Mouse (Mus musculus) kidney, adult 9 months (tissue): Measurements from ENCODE around the gene Dcst1.

Experiments used
- DNase-seq: peaks from one replicate; pipeline ENCODE4 v3.0.0; 2022

Dcst1 gene

DNA sequence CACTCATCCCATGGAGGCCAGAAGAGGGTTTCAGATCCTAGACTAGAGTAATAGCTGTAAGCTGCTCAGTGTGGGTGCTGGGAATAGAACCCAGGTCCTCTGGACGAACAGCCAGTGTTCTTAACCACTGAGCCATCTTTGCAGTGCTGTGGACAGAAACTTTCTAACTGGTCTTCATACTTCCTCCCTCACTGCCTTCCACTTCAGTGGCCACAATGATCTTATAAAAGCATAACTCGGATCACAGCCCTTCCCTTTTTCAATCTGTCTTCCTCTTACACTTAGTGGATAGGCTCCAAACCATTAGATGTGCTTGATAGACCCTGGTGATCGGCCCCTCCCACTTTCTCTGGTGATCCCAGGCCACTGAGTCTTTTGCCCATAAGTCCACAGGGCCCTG lies 4.8 kb downstream of the Dcst1 start:
- DNase-seq: no peak

GRCm38 (mm10) chr3:89359630-89360029 lies 5.4 kb downstream of the Dcst1 start:
- DNase-seq: no peak

DNA sequence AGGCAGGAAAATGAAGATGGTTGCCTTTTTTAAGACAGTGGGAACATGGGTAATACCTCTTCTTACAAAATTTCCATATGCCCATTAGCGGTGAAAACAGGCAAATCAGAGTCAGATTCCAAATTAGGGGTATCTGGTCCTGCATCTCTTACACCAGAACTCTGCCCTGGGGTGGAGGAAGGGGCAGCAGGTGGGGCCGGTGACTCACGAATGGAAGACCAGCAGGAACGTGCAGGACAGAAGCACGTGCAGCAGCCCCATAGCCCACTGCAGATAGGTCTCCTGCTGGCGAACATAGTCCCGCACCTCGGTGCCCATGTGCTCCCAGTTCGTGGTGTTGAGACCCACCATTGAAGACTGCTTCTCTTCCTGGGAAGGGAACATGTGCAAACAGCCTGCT lies 9.0 kb downstream of the Dcst1 start:
- DNase-seq: no peak

DNA sequence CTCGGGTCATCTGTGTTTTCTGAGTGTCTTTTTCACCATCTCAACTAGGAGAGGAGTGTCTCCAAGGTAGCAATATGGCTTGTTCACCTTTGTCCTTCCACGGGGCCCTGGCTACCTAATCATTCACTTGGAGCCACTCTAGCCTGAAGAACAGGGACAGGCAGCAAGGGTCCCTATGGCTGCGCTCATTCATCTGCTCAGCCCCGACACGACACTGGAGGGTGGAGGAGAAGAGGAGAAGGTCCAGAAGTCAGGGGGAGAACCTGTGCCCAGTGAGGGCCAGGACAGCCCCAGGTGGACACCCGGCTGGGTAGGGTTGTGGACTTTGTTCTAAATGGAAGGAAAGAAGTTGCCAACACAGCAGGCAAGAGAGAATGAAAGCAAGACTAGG lies 9.5 kb downstream of the Dcst1 start:
- peak; percentile 81 for DNase-seq

- DNase-seq: peak; percentile 97
These were observed 10.1 kb downstream of the Dcst1 start for GRCm38 (mm10) chr3:89354816-89355511.

GRCm38 (mm10) chr3:89351271-89351670 lies 13.8 kb downstream of the Dcst1 start:
- DNase-seq: peak; percentile 80

DNA sequence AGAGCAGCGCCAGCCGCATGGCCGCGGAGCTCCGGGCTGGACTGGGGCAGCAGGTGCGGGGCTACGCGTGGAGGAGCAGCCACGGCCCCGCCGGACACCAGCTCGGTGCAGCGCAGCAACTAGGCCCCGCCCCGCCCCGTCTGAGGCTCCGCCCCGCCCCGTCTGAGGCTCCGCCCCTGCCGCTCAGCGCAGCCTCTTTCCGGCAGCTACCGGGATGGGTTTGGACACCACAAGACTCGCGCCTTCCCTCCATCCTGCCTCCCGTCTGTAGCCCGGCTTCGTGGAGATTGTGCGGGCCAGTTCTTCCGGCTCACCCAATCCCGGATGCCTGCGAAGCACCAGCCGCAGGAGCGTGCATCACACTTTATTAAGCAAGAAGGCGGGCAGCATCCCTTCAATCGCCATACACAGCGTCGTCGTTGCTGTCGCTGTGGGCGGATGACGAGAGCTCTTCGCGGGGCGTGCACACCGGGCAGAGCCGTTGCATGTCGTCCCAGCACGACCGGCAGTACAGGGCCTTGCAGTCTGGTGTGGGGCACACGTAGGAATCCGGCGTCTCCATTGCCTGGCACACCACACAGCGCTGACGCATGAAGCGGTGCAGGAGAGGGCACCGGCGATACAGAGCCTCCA lies 15.1 kb downstream of the Dcst1 start, which contains the start of gene Adam15:
Gene Adam15, minus strand, starts transcription at position 128 of the 633 bp plus-strand sequence.
- DNase-seq: peak; percentile 93

DNA sequence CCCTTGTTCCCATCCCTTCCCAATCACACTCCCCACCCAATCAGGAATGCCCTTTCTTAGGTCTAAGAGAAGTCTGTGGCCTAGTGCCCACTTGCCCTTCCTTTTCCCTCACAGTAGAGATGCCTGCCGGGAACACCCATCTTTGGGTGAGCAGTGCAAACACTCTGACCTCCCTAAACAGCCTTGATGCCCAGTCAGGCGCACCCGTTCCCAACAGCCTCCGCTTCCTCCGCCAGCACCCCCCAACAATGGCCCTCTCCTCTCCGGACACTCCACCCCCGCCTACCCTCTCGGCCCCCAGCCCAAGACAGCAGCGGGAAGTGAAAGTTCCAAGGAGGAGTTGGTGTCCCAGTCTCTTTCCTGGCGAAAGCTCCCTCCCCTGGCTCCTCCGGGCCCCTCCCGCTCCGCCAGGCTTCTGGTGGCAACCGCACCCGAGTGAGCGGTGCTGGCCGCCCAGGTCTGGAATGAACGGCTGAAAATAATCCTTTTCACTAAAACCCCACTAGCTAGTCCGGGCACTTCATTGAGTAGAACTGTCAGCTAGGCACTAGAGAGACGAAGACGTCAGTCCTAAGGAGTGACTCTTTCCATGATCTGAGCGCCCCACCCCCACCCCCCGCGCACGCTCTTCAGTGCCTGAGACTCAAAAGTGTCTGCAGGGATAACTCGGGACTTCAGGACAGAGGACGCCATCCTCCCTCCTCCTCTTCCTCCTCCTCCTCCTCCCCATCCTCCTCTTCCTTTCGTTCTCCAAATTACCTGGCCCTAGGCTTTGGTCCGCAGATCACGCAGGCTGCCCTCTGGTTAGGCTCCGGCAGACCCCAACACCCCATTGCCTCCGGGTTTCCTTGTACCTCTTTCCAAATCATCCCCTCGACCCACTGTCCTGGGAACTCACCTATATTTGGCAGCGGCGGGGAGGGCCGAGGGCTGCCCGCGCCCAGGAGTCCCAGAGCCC lies 15.9 kb downstream of the Dcst1 start:
- peak; percentile 51 for DNase-seq

- DNase-seq: no peak
These were observed 17.1 kb downstream of the Dcst1 start for GRCm38 (mm10) chr3:89347916-89348315.

- DNase-seq: no peak
These were observed 18.1 kb downstream of the Dcst1 start for GRCm38 (mm10) chr3:89346815-89347540.

DNA sequence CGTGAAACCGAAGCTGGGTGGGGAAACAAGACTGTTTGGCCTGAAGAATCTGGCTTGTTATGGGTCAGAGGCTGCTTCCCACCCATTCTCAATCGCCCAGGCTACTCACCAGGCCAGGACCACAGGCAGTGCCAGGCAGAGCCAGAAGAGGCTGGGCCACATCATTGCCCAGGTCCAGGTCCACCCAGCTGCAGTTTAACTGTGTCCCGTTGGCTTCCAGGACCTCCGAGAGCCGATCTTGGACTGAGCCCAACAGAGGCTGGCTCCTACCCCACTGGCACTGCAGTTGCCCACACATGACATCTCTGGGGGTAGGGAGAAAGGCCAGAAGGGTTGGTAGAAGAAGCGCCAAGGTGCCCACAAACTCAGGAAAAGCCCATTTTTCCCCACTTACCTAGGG lies 21.8 kb downstream of the Dcst1 start:
- DNase-seq: peak; percentile 52

- DNase-seq: no peak
These were observed 23.3 kb downstream of the Dcst1 start for GRCm38 (mm10) chr3:89341794-89342193.

DNA sequence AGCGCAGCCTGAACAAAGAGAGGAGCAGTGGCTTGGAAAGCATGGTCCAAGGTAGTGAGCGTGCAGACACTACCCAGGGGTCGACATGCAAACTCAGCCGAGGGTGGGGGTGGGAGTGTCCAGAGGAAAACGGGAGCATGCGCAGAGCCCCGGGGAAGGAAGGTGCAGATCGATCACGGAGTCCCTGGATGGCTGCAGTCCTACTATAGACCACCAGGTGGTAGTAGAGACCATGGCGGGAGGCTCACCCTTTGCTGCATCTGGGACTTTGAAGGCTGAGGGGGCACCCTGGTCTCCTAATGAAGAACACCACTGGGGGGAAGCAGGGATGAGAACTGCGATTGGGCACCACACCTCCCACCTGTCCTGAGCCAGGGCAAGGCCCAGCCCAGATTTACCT lies 24.6 kb downstream of the Dcst1 start:
- peak; percentile 78 for DNase-seq

- peak; percentile 84 for DNase-seq
These were observed 25.6 kb downstream of the Dcst1 start for GRCm38 (mm10) chr3:89339416-89339815.

- DNase-seq: peak; percentile 62
These were observed 27.1 kb downstream of the Dcst1 start, which contains the start of gene Efna4 for GRCm38 (mm10) chr3:89337721-89338578. TSS of gene Efna4 (minus strand) at chr3:89338028.

- DNase-seq: no peak
These were observed 27.9 kb downstream of the Dcst1 start for GRCm38 (mm10) chr3:89337062-89337720.

- DNase-seq: no peak
These were observed 28.5 kb downstream of the Dcst1 start for GRCm38 (mm10) chr3:89336529-89336928.

GRCm38 (mm10) chr3:89333053-89333452 lies 32.0 kb downstream of the Dcst1 start:
- no peak for DNase-seq

GRCm38 (mm10) chr3:89332476-89332875 lies 32.6 kb downstream of the Dcst1 start:
- DNase-seq: no peak

DNA sequence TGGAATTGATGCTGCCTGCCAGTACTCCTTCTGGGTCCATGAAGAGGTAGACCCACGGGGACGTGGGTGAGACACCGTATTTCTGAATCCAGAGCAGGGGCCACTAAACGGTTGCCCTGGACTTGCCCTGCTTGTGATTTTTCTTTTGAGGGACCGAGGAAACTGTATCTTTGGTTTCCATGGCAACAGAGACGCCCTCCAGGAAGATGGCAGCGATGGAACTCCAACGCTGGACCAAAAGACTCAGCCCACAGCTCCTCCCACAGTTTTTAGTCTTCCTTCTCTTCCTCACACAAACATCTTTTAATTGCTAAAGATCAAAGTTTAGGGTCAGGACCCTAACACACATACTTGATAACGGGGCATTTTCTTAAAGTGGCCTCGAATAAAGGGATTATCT lies 33.0 kb downstream of the Dcst1 start:
- no peak for DNase-seq

GRCm38 (mm10) chr3:89331561-89331960 lies 33.5 kb downstream of the Dcst1 start:
- no peak for DNase-seq
